19 mouse cellular contexts compared by ENCODE assay signal in the genomic region with DNA sequence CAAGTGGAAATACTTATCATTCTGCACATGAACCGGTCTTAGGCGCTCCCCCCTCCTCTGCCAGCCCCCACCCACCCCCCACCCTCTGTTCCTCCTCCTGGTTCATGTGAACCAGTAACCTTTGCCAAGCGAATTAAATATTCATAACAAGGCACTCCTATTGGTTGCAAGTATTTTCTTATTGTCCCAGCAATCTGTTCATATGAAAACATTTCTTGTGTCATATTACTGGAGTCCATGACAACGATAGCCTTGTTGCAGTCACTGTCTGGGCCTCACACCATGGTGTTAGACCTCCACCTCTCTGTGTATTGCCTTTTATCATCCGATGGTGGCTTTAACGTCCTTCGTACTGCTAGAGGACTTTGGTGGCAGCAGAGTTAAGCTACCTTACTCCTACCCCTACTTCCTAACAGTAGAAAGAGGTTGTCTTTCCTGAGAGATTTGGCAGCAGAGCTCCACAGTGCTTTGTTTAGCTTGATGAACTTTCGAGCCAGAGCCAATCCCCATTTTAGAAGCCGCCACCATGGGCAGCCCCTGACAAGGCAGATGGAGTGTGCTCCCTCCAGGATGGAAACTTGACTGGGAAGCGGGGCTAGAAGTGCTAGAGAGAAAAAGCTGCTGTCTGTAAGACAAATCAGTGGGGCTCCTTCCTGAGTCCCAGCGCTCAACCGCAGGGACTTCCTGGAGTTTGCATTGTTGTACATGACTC.
"Had no signal": no experiment of that assay in that cellular context is flagged by ENCODE, and none has a peak within 500 bp of the region (broad histone marks: within the 10 kb centered on the region; RNA-seq: fewer than 3 reads in every experiment).

No protein-coding gene starts in this region.

- DNase-seq: kidney, postnatal 10 days; kidney, postnatal 36 days; layer of hippocampus, postnatal 36 days; liver, embryonic 13.5 days; lung, adult 2 months; lung, postnatal 14 days; lung, postnatal 4 days; right cerebral cortex, adult 18-20 months; right cerebral cortex, postnatal 14 days; right cerebral cortex, postnatal 4 days; thymus, adult 2 months; thymus, postnatal 14 days; thymus, postnatal 4 days had no signal

- H3K9me3 ChIP-seq: kidney, embryonic 15.5 days; liver, embryonic 13.5 days; midbrain, embryonic 13.5 days; neural tube, embryonic 12.5 days; neural tube, embryonic 15.5 days had no signal

- H3K27ac ChIP-seq: kidney, embryonic 15.5 days; left cerebral cortex, adult 2 months; liver, embryonic 13.5 days; midbrain, embryonic 13.5 days; neural tube, embryonic 12.5 days; neural tube, embryonic 15.5 days; stomach, postnatal 0 days had no signal

- H3K9ac ChIP-seq: kidney, embryonic 15.5 days; liver, embryonic 13.5 days; midbrain, embryonic 13.5 days; neural tube, embryonic 12.5 days; neural tube, embryonic 15.5 days had no signal

- ATAC-seq: midbrain, embryonic 13.5 days had no signal

- H3K27me3 ChIP-seq: kidney, embryonic 15.5 days; liver, embryonic 13.5 days; midbrain, embryonic 13.5 days; neural tube, embryonic 12.5 days; neural tube, embryonic 15.5 days had no signal

- H3K4me2 ChIP-seq: kidney, embryonic 15.5 days; liver, embryonic 13.5 days; midbrain, embryonic 13.5 days; neural tube, embryonic 12.5 days; neural tube, embryonic 15.5 days had no signal

- H3K4me1 ChIP-seq: kidney, embryonic 15.5 days; midbrain, embryonic 13.5 days; neural tube, embryonic 12.5 days; neural tube, embryonic 15.5 days had no signal

- H3K4me3 ChIP-seq: kidney, embryonic 15.5 days; left cerebral cortex, adult 2 months; liver, embryonic 13.5 days; midbrain, embryonic 13.5 days; neural tube, embryonic 12.5 days; neural tube, embryonic 15.5 days had no signal
